Comparison of ENCODE assay signal across 7 mouse cellular contexts in the genomic region with DNA sequence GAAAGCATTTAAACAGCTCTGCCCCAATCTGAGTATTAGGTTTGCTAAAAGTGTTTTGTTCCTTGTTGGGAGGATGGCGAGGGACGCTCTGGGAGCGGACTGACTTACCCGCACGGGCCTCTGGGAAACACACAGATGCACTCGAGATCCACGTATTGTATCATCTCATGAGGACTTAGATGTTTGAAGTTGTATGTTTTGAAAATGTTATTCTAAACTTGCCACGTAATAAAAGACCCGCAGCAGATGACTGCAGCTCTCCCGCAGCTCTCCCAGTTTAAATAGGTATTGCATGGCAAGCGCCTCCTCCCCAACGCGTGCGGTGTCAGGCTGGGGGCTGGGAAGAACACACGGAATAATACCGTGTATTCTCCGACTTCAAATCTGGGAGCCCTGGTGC. TPM values are rescaled to one million over a fixed set of nuclear protein-coding genes. Genes with fewer than 3 reads are reported as not detected.
DNase-seq lines count a peak whose midpoint lies in the region; ATAC-seq and TF ChIP-seq lines count a peak whose summit lies in the region.

No protein-coding gene starts in this region.

- H3K4me1 ChIP-seq in testis, adult 2 months (ENCODE audit: control insufficient read depth, insufficient read depth, low read length) = peaks cover 15% of the 10 kb centered on the region
- H3K4me1 ChIP-seq in forebrain, embryonic 14.5 days (ENCODE audit: control insufficient read depth, insufficient read depth, low read length) = no peaks in the 10 kb centered on the region
- peaks cover 9% of the 10 kb centered on the region; the same call in 1 of the 2 replicates for H3K4me1 ChIP-seq in limb, embryonic 15.5 days
- H3K4me1 ChIP-seq in stomach, embryonic 15.5 days = 0 out of 2 replicates have a peak, but pooled peaks cover 3% of the 10 kb centered on the region

- no peaks in the 10 kb centered on the region for H3K27me3 ChIP-seq in testis, adult 2 months (ENCODE audit: control insufficient read depth, insufficient read depth, low read length)
- H3K27me3 ChIP-seq in forebrain, embryonic 14.5 days (replicated peaks; ENCODE audit: control insufficient read depth, insufficient read depth, low read length) = no peaks in the 10 kb centered on the region
- H3K27me3 ChIP-seq in limb, embryonic 15.5 days = no peaks in the 10 kb centered on the region
- H3K27me3 ChIP-seq in stomach, embryonic 15.5 days (replicated peaks) = no peaks in the 10 kb centered on the region

- H3K9me3 ChIP-seq in forebrain, embryonic 14.5 days (replicated peaks; ENCODE audit: control insufficient read depth, low read length) = no peaks in the 10 kb centered on the region
- no peaks in the 10 kb centered on the region for H3K9me3 ChIP-seq in limb, embryonic 15.5 days
- H3K9me3 ChIP-seq in stomach, embryonic 15.5 days = no peaks in the 10 kb centered on the region

- peak overlapping the region; percentile 44 for H3K4me2 ChIP-seq in forebrain, embryonic 14.5 days (ENCODE audit: low read length)
- peak overlapping the region; percentile 56 for H3K4me2 ChIP-seq in limb, embryonic 15.5 days
- peak overlapping the region; percentile 59 for H3K4me2 ChIP-seq in stomach, embryonic 15.5 days

- peak; percentile 54 for ATAC-seq in forebrain, embryonic 14.5 days
- no peak for ATAC-seq in limb, embryonic 15.5 days (ENCODE audit: insufficient number of reproducible peaks, low FRiP score, low TSS enrichment, low read depth)
- ATAC-seq in stomach, embryonic 15.5 days (ENCODE audit: insufficient read depth, low FRiP score, low read depth) = no peak

- no peak overlapping the region for H3K27ac ChIP-seq in testis, adult 2 months (ENCODE audit: control insufficient read depth, insufficient read depth, low read depth, low read length)
- H3K27ac ChIP-seq in forebrain, embryonic 14.5 days (ENCODE audit: low read depth, low read length) = no peak overlapping the region
- no peak overlapping the region for H3K27ac ChIP-seq in limb, embryonic 15.5 days
- H3K27ac ChIP-seq in stomach, embryonic 15.5 days = no peak overlapping the region

- no peak for TF ChIP-seq CTCF in testis, adult 2 months (IDR thresholded peaks at IDR 0.05; ENCODE audit: control insufficient read depth, insufficient read depth, insufficient replicate concordance, low read depth, low read length)

- H3K4me3 ChIP-seq in testis, adult 2 months (ENCODE audit: control insufficient read depth, low read depth, low read length) = peak overlapping the region; percentile 5; the same call in 1 of the 2 replicates
- peak overlapping the region; percentile 24 for H3K4me3 ChIP-seq in forebrain, embryonic 14.5 days (ENCODE audit: low read depth, low read length)
- H3K4me3 ChIP-seq in limb, embryonic 15.5 days = peak overlapping the region; percentile 33
- peak overlapping the region; percentile 30 for H3K4me3 ChIP-seq in stomach, embryonic 15.5 days (replicated peaks)

- peak overlapping the region; percentile 25; the same call in 1 of the 2 replicates for H3K9ac ChIP-seq in forebrain, embryonic 14.5 days (ENCODE audit: low read length)
- H3K9ac ChIP-seq in limb, embryonic 15.5 days = no peak overlapping the region
- no peak overlapping the region for H3K9ac ChIP-seq in stomach, embryonic 15.5 days

- no peak for TF ChIP-seq POLR2A in testis, adult 2 months (IDR thresholded peaks at IDR 0.05; ENCODE audit: control insufficient read depth, low read depth, low read length)

- 2% methylated on average over 17 of the region's 17 CpGs for WGBS in forebrain, embryonic 14.5 days
- 3% methylated on average over 17 of the region's 17 CpGs for WGBS in limb, embryonic 15.5 days
- 2% methylated on average over 17 of the region's 17 CpGs for WGBS in stomach, embryonic 15.5 days

- H3K36me3 ChIP-seq in testis, adult 2 months (ENCODE audit: control insufficient read depth, insufficient read depth, low read length) = no peaks in the 10 kb centered on the region
- H3K36me3 ChIP-seq in forebrain, embryonic 14.5 days (ENCODE audit: control insufficient read depth, insufficient read depth, low read length) = no peaks in the 10 kb centered on the region
- H3K36me3 ChIP-seq in limb, embryonic 15.5 days = no peaks in the 10 kb centered on the region
- no peaks in the 10 kb centered on the region for H3K36me3 ChIP-seq in stomach, embryonic 15.5 days

- no peak for DNase-seq in testis, postnatal 10 days (ENCODE audit: low spot score)
- peak; percentile 58 for DNase-seq in forebrain, embryonic 14.5 days (ENCODE audit: low spot score)
- DNase-seq in T-cell, adult 2 months (ENCODE audit: low spot score) = no peak
- no peak for DNase-seq in left cerebral cortex, adult 18-20 months (ENCODE audit: low spot score in 2 of 2)

RNA-seq across cellular contexts. Expression of gene Arid2, which starts 33.0 kb away (rescaled TPM):
- 71.5 and 83.6 TPM in 2 replicates for polyA plus RNA-seq in testis, adult 2 months (2012; rRNA removed)
- polyA plus RNA-seq in forebrain, embryonic 14.5 days (2014; fragmentation: Nextera tagmentation; extraction: Ambion mirVana) = 24.4 and 27.7 TPM in 2 replicates
- polyA plus RNA-seq in limb, embryonic 15.5 days (2015; fragmentation: Nextera tagmentation; extraction: Ambion mirVana) = 18.3 and 21.5 TPM in 2 replicates
- 18.4 and 19.4 TPM in 2 replicates for polyA plus RNA-seq in stomach, embryonic 15.5 days (2015; fragmentation: Nextera tagmentation; extraction: Ambion mirVana)
- 10 to 100 TPM; 30.8 to 31.0 TPM for total RNA-seq in left cerebral cortex, adult 18-20 months (2021)
